Mouse (Mus musculus) megakaryocyte, embryonic 14.5 days (primary cell): Measurements from ENCODE around the gene Snx18. TPM values are rescaled to one million over a fixed set of nuclear protein-coding genes. Genes with fewer than 3 reads are reported as not detected.

Source experiments
- H3K27me3 ChIP-seq: replicated peaks from 2 replicates; pipeline ENCODE3; 2012; ENCODE audit warnings: inconsistent platforms
- H3K36me3 ChIP-seq: replicated peaks from 2 replicates; pipeline ENCODE3; 2012; ENCODE audit warnings: low read length, inconsistent platforms, mixed read lengths
- H3K4me1 ChIP-seq: 2 replicates; pipeline ENCODE4 v1.6.1; 2012; ENCODE audit warnings: inconsistent platforms
- H3K4me3 ChIP-seq: replicated peaks from 2 replicates; pipeline ENCODE3; 2012; ENCODE audit warnings: moderate library complexity, mild to moderate bottlenecking, inconsistent platforms
- H3K9me3 ChIP-seq: 2 replicates; pipeline ENCODE4 v1.6.1; 2012; ENCODE audit warnings: inconsistent platforms
- FLI1 ChIP-seq: IDR thresholded peaks from 2 replicates; pipeline ENCODE4 v1.6.1; 2012; ENCODE audit warnings: low read length, inconsistent platforms, mixed read lengths
- GATA1 ChIP-seq: IDR thresholded peaks from 3 replicates; pipeline ENCODE4 v1.6.1; 2012; ENCODE audit warnings: mixed read lengths, low read length, inconsistent platforms, borderline replicate concordance
- polyA plus RNA-seq: library from polyadenylated mRNA; stranded (reverse); fragments of >175 nt; gene quantifications from 2 replicates; pipeline ENCODE4 v1.2.3, GENCODE M21; 2012; ENCODE audit warnings: low replicate concordance; ENCODE audit not compliant: insufficient read depth

Snx18 gene
- polyA plus RNA-seq, 1 experiment, result 4.9 TPM

- Histone ChIP-seq H3K9me3 (no peaks in the 10 kb centered on the region), H3K4me3 (no peak overlapping the region), H3K4me1 (peaks cover 10% of the 10 kb centered on the region), H3K27me3 (no peaks in the 10 kb centered on the region), H3K36me3 (no peaks in the 10 kb centered on the region)
- no peak for TF ChIP-seq FLI1
- TF ChIP-seq GATA1, result no peak
Observed at GRCm38 (mm10) chr13:113638914-113639313, 20.6 kb upstream of the Snx18 start.

- H3K4me3 ChIP-seq, result peak overlapping the region; percentile 18
- H3K9me3 ChIP-seq, result no peaks in the 10 kb centered on the region
- no peaks in the 10 kb centered on the region for H3K36me3 ChIP-seq
- H3K27me3 ChIP-seq, result no peaks in the 10 kb centered on the region
- peaks cover 13% of the 10 kb centered on the region for H3K4me1 ChIP-seq
- TF ChIP-seq GATA1 (no peak), FLI1 (no peak)
Observed at GRCm38 (mm10) chr13:113635799-113636222, 17.4 kb upstream of the Snx18 start.

- Histone ChIP-seq H3K4me3 (no peak overlapping the region), H3K36me3 (no peaks in the 10 kb centered on the region), H3K9me3 (no peaks in the 10 kb centered on the region), H3K27me3 (no peaks in the 10 kb centered on the region), H3K4me1 (peaks cover 13% of the 10 kb centered on the region)
- TF ChIP-seq GATA1, result no peak
- no peak for TF ChIP-seq FLI1
Observed at GRCm38 (mm10) chr13:113634732-113635481, 16.5 kb upstream of the Snx18 start.

GRCm38 (mm10) chr13:113632506-113632905, 14.1 kb upstream of the Snx18 start:
- H3K4me3 ChIP-seq, result no peak overlapping the region
- no peaks in the 10 kb centered on the region for H3K27me3 ChIP-seq
- no peaks in the 10 kb centered on the region for H3K36me3 ChIP-seq
- TF ChIP-seq GATA1 (no peak), FLI1 (no peak)
- H3K9me3 ChIP-seq, result no peaks in the 10 kb centered on the region
- H3K4me1 ChIP-seq, result peaks cover 12% of the 10 kb centered on the region

- TF ChIP-seq FLI1 (no peak), GATA1 (no peak)
- Histone ChIP-seq H3K36me3 (no peaks in the 10 kb centered on the region), H3K27me3 (no peaks in the 10 kb centered on the region), H3K4me1 (peaks cover 7% of the 10 kb centered on the region), H3K9me3 (no peaks in the 10 kb centered on the region), H3K4me3 (no peak overlapping the region)
Observed at GRCm38 (mm10) chr13:113627601-113628000, 9.2 kb upstream of the Snx18 start.

- no peak overlapping the region for H3K4me3 ChIP-seq
- TF ChIP-seq FLI1 (no peak), GATA1 (no peak)
- no peaks in the 10 kb centered on the region for H3K36me3 ChIP-seq
- no peaks in the 10 kb centered on the region for H3K9me3 ChIP-seq
- H3K27me3 ChIP-seq, result peaks cover 2% of the 10 kb centered on the region
- peaks cover 5% of the 10 kb centered on the region for H3K4me1 ChIP-seq
Observed at GRCm38 (mm10) chr13:113622865-113623255, 4.5 kb upstream of the Snx18 start.

GRCm38 (mm10) chr13:113622122-113622864, 3.9 kb upstream of the Snx18 start:
- TF ChIP-seq GATA1, result no peak
- no peak for TF ChIP-seq FLI1
- H3K9me3 ChIP-seq, result no peaks in the 10 kb centered on the region

GRCm38 (mm10) chr13:113619003-113619402, 639 bp upstream of the Snx18 start:
- Histone ChIP-seq H3K4me1 (peaks cover 39% of the 10 kb centered on the region), H3K36me3 (peaks cover 30% of the 10 kb centered on the region), H3K27me3 (peaks cover 9% of the 10 kb centered on the region), H3K4me3 (no peak overlapping the region), H3K9me3 (0 out of 2 replicates have a peak, but pooled peaks cover 6% of the 10 kb centered on the region)
- no peak for TF ChIP-seq GATA1
- no peak for TF ChIP-seq FLI1

More at GRCm38 (mm10) chr13:113622122-113622864, 3.9 kb upstream of the Snx18 start:
- Histone ChIP-seq H3K4me3 (no peak overlapping the region), H3K27me3 (peaks cover 5% of the 10 kb centered on the region), H3K4me1 (peaks cover 10% of the 10 kb centered on the region), H3K36me3 (peaks cover 2% of the 10 kb centered on the region)

- Histone ChIP-seq H3K4me3 (peak overlapping the region; percentile 93), H3K36me3 (peaks cover 46% of the 10 kb centered on the region), H3K27me3 (peaks cover 9% of the 10 kb centered on the region), H3K9me3 (peaks cover 22% of the 10 kb centered on the region), H3K4me1 (peaks cover 39% of the 10 kb centered on the region)
- TF ChIP-seq FLI1, result no peak
Observed at GRCm38 (mm10) chr13:113617338-113617890, 950 bp downstream of the Snx18 start.
